Mouse (Mus musculus) mouse trophoblast stem cell (cell line): ENCODE data around the gene Acly.

Experiments used
- in situ Hi-C, 2 experiments: fragments of 300-500 bp; cut with MseI, MboI; formaldehyde crosslinking; loops; 2 replicates in 1 of 2; 3 replicates in 1 of 2; pipeline ENCODE4 v1.15.1; 2025

Gene Acly

DNA sequence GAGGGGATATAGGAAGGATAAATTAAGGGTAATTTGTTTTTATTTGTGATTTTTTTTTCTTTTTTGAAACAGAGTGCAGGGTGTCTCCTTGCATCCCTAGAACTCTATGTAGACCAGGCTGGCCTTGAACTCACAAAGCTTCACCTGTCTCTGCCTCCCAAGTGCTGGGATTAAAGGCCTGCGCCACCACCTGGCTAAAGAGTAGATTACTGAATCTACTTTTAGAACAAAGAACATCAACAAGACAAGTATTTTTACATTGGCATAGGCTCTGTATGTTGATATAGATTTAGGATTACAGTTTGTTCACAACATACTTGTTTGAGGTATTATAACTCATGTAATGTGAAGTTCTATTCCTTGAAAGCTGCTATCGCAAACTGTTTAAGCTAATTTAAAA lies 17.2 kb downstream of the Acly start:
- in situ Hi-C loops: no loop called here

DNA sequence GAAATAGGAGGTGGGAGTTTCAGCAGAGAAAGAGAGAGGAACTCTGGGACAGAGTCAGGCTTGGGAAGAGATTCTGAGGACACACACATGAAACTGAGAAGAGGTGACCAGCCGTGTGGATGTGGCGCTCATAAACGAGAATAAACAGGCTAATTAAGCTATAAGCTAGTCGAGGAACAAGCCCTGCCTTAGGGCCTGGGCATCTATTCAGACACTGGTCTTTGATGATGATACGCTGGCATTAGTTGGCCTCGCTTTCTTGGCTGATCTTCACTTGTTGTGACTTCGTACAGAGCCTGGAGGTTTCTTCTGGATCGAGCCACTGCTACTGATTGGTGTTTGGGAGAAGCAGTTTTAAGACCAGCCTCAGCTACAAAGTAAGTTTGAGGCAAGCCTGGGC lies 21.8 kb downstream of the Acly start:
- in situ Hi-C loops: no loop called here

DNA sequence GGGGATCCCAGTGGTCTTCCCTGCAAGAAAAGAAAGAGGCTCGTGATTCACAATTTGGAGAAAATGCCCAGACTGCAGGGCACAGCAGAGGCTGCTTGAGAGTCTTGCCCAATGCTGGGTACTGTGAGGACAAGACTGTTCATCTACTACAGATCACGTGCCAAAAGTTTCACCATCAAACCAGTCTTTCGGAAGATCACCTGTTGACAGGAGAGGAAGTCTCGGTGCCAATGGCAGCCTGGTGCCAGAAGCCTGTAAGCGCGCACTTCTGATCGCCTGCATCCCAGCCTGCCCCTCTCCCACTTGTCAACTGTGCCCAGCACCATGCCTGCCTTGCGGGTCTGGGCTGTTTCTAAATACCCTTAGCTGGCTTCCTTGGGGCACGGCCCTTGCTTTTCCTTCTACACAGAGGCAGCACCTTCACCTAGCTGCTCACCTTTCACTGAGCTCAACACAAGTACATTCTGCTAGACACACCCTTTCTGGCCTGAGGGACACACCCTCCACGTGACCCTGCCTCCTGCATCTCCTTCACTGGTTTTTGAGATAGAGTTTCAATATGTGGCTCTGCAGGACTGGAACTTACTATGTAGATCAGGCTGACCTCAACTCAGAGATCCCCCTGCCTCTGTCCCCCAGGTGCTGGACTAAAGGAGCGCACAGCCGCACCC lies 22.7 kb downstream of the Acly start:
- in situ Hi-C loops: no loop called here

DNA sequence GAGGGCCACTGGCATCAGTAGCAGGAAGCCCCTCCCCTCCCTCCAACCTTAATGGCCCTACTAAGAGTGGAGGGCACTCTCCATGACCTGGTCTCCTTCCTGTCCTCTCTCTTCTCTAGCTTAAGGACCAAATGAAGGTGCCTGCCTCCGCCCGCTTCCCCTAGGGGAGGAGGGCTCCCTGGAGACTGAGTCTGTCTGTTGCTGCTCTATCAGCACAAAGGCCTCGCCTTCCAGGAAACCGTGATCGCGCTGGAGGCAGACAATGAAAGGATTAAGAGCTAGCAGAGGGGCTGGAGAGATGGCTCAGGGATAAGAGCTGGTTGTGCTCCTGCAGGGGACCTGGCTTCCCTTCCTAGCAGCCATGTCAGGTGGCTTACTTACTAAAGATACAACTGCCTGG lies 26.5 kb downstream of the Acly start:
- in situ Hi-C loops: no loop called here

DNA sequence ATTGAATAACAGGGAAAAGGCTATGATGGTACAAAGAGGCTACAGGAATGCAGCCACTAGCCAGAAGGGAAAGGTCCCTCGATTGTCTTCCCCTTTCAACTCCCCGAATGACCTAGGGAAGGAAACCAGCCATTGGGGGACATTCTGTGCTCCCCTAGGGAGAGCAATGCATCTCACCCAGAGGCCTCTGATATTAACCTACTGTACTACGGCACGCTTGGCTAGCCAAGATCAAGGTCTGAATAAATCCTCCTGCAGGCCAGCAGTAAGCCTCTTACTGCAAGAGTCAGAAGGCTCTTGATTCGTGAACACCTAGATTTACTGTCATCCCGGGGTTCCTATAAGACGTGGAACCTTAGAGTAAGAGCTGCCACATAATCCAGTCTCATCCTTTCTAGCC lies 27.1 kb downstream of the Acly start:
- in situ Hi-C loops: no loop called here

DNA sequence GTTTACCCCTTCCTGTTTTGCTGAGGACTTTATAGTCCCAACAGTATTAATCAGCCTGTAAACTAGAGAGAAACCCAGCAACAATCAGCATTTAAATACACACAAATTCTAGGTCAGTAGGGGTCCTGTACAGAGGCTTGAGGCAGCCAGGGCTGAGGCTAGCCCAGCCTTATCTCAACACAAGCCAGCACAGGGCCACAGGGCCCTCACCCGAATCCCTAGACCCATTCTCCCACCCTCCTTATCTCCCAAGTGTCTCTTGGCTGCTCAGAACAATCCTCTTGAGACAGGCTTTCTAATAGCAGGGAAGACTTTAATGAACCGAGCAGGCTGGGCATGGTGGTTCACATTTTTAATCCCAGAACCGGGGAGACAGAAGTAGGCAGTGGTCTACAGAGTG lies 27.6 kb downstream of the Acly start:
- in situ Hi-C loops: no loop called here

DNA sequence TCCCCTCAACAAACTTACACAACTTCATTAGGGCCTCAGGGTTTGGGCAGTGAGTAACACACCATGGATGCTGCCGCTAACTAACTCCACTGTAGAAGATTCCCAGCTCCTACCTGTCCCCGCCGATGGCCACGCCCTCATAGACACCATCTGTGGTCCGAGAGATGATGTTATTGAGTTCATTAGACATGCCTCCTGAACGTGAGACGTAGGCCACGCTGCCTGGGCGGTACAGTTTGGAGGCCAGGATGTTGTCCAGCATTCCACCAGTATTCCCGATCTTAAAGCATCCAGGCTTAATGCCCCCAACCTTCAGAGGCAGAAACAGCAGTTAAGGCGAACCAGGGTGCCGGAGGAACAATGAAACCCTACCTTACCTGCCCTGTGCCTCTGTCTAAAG lies 34.0 kb downstream of the Acly start:
- in situ Hi-C loops: no loop called here

DNA sequence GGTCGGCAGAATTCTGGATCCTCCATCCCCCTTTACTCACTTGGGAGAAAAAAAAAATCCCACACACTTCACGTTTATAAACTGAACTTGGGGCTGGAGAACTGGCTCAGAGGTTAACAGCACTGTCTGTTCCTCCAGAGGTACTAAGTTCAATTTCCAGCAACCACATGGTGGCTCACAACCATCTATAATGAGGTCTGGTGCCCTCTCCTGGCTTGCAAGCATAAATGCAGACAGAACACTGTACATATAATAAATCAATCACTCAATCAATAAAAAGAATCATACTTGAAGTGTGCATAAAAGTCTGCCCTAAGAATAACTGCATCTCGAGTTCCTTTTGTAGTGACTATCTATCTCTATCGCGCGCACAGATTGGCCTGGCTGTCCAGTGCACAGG lies 36.8 kb downstream of the Acly start:
- in situ Hi-C loops: no loop called here

DNA sequence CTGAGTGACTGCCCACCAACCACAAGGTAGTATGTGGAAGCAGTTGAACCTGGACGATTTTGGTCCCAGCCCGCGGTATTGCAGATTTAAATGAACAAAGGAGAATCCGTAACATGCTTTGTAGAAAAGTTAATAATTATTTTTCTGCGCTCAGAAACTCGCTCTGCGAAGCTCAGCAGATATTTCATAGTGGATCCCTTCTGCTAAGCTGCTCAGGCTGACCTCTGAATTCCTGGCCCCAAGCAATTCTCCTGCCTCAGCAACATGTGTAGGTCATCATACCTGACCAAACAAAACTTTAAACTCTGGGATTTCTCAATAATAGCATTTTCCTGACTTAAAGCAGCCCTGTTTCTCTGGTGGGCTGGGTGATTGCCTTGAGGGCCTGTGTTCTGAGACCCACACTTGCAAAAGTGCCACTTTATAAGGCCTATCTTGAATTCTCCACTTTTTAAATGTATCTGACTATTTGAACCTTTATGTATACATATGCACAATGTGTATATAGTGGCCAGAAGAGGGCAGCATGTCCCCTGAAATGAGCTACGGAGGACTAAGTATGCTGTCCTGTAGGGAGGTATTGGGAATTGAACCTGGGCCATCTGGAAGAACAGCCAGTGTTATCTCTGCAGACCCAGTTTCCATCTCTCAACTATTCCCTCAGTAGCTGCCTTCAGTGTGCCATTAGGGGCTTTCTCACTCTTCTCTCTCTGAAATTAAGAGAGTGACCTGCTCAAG lies 41.8 kb downstream of the Acly start:
- in situ Hi-C loops: no loop called here

DNA sequence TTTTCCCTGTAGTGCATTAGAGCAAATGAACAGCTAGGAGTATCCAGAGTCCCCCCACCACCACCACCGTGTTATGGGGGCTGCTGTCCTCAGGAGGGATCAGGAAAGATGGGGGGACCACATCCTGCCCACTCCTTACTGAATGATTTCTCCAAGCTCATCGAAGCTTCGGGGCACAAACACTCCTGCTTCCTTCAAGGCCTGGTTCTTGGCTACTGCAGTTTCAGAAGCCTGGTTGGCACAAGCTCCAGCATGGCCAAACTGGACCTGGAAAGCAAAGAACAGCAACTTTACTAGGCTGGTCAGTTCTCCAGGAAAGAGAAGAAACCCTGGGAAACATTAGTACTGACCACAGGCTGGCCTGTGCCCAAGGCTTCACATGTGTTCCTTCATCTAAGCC lies 43.3 kb downstream of the Acly start:
- in situ Hi-C loops: no loop called here

DNA sequence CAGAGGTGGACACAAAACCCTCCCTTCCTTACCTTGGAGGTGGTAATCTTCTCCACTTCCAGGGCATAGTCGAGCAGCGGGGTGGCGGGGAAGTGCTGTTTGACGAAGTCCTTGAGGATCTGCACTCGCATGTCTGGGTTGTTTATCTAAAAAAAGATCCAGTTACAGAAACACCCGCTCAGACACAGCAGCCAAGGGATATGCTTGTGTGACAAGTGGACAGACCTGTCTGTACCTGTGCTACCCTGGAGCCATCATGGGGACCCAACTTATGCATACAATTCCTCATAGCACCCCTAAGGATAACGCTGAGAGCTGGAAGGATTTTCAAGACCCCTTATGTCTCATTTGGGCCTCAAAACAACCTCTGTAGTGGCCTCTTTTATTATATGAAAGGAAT lies 48.6 kb downstream of the Acly start:
- in situ Hi-C loops: loop anchor here in 1 of 2 experiments (5.0 to 10.0 kb wide), 2 partner anchors 52 to 114 kb away; no protein-coding TSS in a partner anchor

DNA sequence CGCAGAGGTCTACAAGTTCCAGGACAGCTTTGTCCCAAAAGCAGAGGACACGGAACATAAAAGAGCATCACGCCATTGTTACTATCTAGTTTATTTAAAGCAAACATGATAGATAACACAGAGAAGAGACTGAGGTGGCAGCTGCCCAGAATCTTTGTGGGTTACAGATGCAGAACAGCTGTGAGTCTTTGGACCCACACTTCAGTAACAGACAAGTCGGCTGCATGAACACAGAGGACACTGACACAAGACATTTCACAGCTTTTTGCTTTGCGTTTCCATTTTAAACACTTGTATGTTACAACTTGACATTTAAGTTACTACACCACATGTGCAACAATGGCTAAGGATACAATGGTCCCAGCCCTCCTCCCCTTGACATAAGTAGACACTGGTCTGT lies 51.5 kb downstream of the Acly start:
- in situ Hi-C loops: loop anchor here in 1 of 2 experiments (5.0 to 10.0 kb wide), 2 partner anchors 49 to 111 kb away; no protein-coding TSS in a partner anchor

DNA sequence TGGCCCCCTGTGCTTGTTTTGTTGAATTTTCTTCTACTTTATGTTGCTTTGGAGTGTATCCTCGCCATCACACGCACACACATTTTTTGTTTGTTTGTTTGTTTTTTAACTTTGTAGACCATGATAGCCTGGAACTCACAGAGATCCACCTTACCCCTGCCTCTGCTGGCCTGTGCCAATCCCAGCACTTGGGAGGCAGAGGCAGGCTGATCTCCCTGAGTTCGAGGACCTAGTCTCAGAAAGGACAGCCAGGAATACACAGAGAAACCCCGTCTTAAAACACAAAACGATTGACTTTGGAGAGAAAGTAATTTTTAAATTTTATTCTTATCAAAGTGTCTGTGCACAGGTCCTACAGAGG lies 54.9 kb downstream of the Acly start:
- in situ Hi-C loops: loop anchor here in 1 of 2 experiments (10.0 kb wide), 1 partner anchor 108 kb away; no protein-coding TSS in a partner anchor

DNA sequence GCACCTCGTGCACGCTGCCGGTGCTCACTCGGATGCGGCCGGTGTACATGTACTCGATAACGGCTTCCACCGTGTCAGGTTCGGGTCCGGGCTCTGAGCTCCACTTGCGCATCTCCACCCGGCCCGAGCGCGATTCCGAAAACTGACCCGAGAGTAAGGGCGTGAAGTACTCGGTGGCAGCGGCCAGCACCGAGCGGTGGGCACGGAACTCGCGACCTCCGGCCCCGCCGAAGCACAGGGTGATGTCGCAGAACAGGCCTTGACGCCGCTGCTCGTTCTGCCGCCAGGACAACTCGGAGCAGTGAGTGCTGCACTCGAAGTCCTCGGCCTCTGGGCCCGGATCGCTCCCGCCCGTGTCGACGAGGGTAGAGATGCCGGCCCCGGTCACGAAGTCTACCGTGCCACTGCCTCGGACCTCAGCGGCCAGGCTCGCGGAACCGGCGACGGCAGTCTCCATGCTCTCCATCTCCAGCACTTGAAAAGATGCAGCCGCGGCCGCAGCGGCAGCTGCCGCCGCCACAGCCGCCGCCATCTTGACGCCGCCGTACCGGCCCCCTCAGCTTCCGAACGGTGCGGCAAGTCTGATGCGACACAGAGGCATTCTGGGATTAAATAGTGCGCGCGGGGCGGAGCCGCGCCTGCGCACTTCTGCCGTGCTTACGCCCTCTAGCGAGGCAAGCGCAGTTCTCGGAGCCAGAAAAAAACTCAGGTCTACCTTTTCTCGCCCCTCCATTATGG lies 55.4 kb downstream of the Acly start, which contains the start of gene Klhl11:
Gene Klhl11 (minus strand): TSS at position 545 of the 738 bp plus-strand sequence.
- in situ Hi-C loops: loop anchor here in 1 of 2 experiments (10.0 kb wide), 1 partner anchor 108 kb away; no protein-coding TSS in a partner anchor

DNA sequence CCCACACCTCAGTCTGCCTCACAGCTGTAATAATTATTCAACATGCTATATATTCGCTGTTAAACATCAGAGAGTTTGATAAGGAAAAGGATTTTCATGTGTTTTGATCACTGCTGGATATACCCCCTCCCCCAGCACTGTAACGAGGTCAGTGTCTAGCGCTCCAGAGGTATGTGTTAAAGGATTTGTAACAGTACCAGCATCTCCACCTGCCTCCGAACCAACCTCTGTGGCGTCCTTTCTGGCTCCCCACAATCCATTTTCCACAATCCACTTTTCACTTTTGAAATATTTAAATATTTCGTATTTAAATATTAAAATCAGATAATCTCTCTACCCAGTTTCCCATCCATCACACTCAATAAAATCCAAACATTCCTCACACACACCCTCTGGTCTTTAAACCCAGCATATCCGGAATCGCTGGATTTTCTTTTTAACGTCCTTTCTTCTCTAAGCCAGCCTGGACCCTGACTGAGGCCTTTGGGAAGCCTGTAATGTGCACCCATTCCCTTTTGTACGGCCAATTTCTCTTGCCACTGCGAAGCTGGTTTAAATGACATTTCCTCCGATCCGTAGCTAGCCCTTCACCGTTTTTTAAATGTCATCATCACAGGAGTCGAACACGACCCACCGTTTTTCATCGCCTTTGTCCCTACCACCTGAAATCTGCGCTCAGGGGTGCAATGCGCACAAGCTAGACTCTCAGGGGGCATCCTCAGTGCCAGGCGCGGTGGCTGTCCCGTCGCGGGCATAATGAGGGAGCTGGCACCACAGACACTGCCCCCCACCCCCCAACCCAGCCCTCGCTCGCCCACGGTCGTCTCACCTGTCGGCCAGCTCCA lies 56.2 kb downstream of the Acly start:
- in situ Hi-C loops: loop anchor here in 1 of 2 experiments (10.0 kb wide), 1 partner anchor 107 kb away; no protein-coding TSS in a partner anchor

DNA sequence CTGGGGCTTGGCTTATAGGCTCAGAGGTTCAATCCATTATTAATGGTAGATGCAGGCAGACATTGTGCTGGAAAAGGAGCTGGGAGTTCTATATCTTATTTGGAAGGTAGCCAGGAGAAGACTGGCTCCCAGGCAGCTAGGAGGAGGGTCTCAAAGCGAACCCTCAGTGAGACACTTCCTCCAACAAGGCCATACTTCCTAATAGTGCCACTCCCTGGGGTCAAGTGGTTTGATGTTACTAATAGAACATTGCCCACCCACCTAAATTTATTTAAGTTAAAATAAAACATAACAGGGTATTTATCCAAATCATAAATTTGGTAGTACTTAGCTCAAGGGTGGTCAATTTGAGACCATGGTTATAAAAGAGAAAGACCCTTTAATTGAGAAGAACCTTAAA lies 62.0 kb downstream of the Acly start:
- in situ Hi-C loops: no loop called here

DNA sequence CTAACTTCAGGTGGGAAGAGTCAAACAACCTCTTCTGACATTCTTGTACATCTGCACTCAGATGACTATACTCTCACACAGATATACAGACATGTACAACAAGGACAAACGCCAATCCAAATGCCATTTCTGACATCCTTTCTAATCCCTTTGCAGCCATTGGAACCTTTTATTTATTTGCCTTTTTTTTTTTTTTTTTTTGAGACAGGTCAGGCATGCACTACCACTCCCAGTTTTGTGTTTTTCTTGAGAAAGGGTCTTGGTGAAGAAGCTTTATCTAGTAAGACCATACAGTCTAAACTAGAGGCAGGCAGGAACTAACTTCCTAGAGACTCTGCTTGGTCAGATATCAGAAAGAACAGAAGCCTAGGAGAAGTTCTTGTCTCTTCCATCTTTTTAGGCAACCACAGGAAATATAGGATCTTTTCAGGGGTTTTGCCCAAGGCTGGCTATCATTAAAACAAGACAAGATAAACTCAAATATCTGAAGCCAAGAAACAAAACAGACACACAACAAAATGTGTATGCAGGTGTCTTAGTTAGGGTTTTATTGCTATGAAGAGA lies 62.5 kb downstream of the Acly start:
- in situ Hi-C loops: no loop called here

DNA sequence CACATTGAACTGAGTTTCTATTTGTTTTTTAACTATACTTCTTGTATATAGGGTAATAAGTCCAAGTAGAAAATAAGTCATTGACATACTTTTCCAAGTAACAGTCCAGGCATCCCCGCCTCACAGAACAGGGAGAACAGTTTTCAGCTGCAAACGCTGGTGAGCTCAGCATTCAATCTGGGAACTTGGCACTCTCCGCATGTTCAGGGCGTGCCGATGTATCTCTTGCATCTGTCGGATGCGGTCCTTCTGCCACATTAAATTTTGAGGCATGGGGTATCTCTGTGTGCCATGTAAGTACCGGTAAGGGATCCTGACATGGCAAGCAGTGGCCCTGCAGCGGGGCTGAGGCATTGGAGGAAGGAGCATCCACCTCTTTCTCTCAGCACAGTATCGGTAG lies 65.1 kb downstream of the Acly start:
- in situ Hi-C loops: no loop called here

DNA sequence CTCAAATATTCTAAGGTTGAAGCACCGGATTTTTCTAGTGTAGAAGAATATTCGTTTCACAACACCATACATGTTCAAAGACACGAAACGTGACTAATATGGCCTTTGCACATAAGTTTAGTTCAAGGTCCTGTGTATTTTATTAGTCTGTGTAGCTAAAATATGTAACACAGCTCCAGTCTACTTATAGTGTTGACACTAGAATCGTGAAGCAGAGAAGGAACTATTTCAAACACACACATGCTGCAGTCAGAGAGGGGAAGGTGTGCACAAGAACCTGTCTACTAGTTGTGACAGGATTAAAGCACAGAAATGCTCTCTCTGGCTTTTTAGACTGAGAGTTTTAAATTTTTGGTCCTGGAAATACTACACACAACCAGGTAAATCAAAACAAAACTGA lies 70.1 kb downstream of the Acly start:
- in situ Hi-C loops: no loop called here

DNA sequence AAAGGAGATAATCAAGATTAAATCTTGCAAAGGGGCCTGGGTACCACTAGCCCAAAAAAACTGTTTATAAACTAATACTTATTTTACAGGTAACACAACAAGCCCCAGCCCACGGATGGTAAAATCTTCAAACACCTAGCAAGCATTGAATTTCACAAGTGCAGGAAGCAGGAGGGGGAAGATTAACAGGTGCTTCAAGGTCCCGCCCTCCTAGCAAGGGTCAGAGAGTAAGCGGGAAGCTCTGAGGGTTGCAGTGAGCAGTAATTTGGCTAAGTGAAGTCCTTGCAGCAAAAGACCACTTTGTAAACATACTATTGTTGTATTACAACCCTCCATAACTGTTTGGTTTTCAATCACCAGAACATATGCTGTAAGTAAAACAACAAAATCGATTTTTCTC lies 70.6 kb downstream of the Acly start:
- in situ Hi-C loops: no loop called here

DNA sequence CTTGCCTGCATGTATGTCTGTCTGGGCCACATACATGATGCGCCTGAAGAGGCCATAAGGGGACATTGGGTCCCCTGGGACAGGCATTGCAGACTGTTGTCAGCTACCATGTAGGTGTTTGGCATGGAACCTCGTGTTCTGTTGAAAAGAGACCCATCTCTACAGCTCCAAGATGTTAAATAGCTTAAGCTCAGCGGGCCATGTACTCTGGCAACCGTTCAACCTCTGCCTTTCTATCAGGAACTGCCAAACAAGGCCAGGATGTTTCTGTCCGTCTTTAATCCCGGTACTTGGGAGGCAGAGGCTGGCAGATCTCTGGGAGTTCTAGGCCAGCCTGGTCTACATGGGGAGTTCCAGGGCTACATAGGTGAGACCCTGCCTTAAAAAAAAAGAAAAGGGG lies 85.2 kb downstream of the Acly start:
- in situ Hi-C loops: no loop called here
